Mouse (Mus musculus) thymus, adult 2 months (tissue): ENCODE measurements around the gene Gm45717.

Experiments used
- CTCF ChIP-seq: fragments of 200-500 bp; IDR thresholded peaks from 2 replicates; pipeline ENCODE4 v1.5.1; 2012; ENCODE audit warnings: mild to moderate bottlenecking, control low read depth, low read length, moderate library complexity, borderline replicate concordance; ENCODE audit not compliant: control insufficient read depth, poor library complexity, insufficient read depth; ENCODE audit errors: extremely low read depth
- POLR2A ChIP-seq: fragments of 200-500 bp; IDR thresholded peaks from 2 replicates; pipeline ENCODE4 v1.6.1; 2012; ENCODE audit warnings: mild to moderate bottlenecking, low read length, control low read depth, moderate library complexity; ENCODE audit not compliant: control insufficient read depth, poor library complexity, insufficient read depth; ENCODE audit errors: extremely low read depth

GRCm38 (mm10) chr7:140987182-140988138, 31.7 kb upstream of the Gm45717 start:
- TF ChIP-seq CTCF = no peak
- TF ChIP-seq POLR2A = no peak
